Mouse (Mus musculus): ENCODE measurements around the gene Ddx41.

GRCm38 (mm10) chr13:55555921-55556320 is 19.5 kb upstream of the Ddx41 start:
- no peak for TF ChIP-seq CTCF (IDR thresholded peaks at IDR 0.05; ENCODE audit: low read depth)
- no peak for TF ChIP-seq EP300 (IDR thresholded peaks at IDR 0.05; ENCODE audit: low read depth)

Data from heart, postnatal 0 days (tissue).